Mouse (Mus musculus): ENCODE measurements around the gene Vnn1. TPM values are rescaled to one million over a fixed set of nuclear protein-coding genes. Genes with fewer than 3 reads are reported as not detected.

Gene Vnn1
- polyA plus RNA-seq (2015; fragmentation: Nextera tagmentation; extraction: Ambion mirVana), result 0.09 and 0.21 TPM in 2 replicates

GRCm38 (mm10) chr10:23894601-23895349 lies at the start of gene Vnn1:
TSS of gene Vnn1 (plus strand) at chr10:23894688.
- ATAC-seq (ENCODE audit: low FRiP score), result no peak
- Histone ChIP-seq H3K27ac (no peak within 1 kb of the TSS), H3K4me2 (peak within 1 kb of the TSS; percentile 40), H3K4me1 (replicated peaks) (0 out of 2 replicates have a peak, but pooled peaks cover 3% of the 10 kb centered on the region), H3K36me3 (no peaks in the 10 kb centered on the region), H3K9me3 (no peaks in the 10 kb centered on the region), H3K27me3 (no peaks in the 10 kb centered on the region), H3K9ac (no peak within 1 kb of the TSS), H3K4me3 (no peak within 1 kb of the TSS)
- 41% methylated on average over 21 of the region's 21 CpGs for whole genome bisulfite sequencing

- Histone ChIP-seq H3K27ac (no peak within 1 kb of the TSS), H3K4me1 (replicated peaks) (no peaks in the 10 kb centered on the region), H3K36me3 (no peaks in the 10 kb centered on the region), H3K4me2 (no peak within 1 kb of the TSS), H3K27me3 (no peaks in the 10 kb centered on the region), H3K4me3 (no peak within 1 kb of the TSS), H3K9me3 (no peaks in the 10 kb centered on the region), H3K9ac (no peak within 1 kb of the TSS)
- no peak for ATAC-seq (ENCODE audit: low FRiP score)
- WGBS, result 83% methylated on average over 4 of the region's 4 CpGs
These were observed 43.1 kb upstream of the Vnn1 start, which contains the start of gene Vnn3 for GRCm38 (mm10) chr10:23851228-23851912. TSS of gene Vnn3 (plus strand) at chr10:23851462.

GRCm38 (mm10) chr10:23852096-23852495 lies 42.4 kb upstream of the Vnn1 start:
- Histone ChIP-seq H3K4me2 (no peak overlapping the region), H3K27ac (no peak overlapping the region), H3K9ac (no peak overlapping the region), H3K4me1 (replicated peaks) (no peaks in the 10 kb centered on the region), H3K4me3 (no peak overlapping the region), H3K36me3 (no peaks in the 10 kb centered on the region), H3K27me3 (no peaks in the 10 kb centered on the region), H3K9me3 (no peaks in the 10 kb centered on the region)
- no peak for ATAC-seq (ENCODE audit: low FRiP score)
- WGBS, result 91% methylated on average over 2 of the region's 2 CpGs

- no peaks in the 10 kb centered on the region for H3K36me3 ChIP-seq
- H3K4me2 ChIP-seq, result no peak overlapping the region
- no peak for ATAC-seq (ENCODE audit: low FRiP score)
- no peaks in the 10 kb centered on the region for H3K27me3 ChIP-seq
- H3K4me1 ChIP-seq (replicated peaks), result no peaks in the 10 kb centered on the region
- WGBS, result 82% methylated on average over 9 of the region's 9 CpGs
- no peak overlapping the region for H3K4me3 ChIP-seq
- no peak overlapping the region for H3K27ac ChIP-seq
- no peaks in the 10 kb centered on the region for H3K9me3 ChIP-seq
- no peak overlapping the region for H3K9ac ChIP-seq
These were observed 29.9 kb upstream of the Vnn1 start for GRCm38 (mm10) chr10:23864362-23865312.

GRCm38 (mm10) chr10:23880695-23881094 lies 13.8 kb upstream of the Vnn1 start:
- H3K27me3 ChIP-seq, result no peaks in the 10 kb centered on the region
- no peak overlapping the region for H3K4me3 ChIP-seq
- no peak overlapping the region for H3K27ac ChIP-seq
- H3K4me1 ChIP-seq (replicated peaks), result no peaks in the 10 kb centered on the region
- H3K36me3 ChIP-seq, result no peaks in the 10 kb centered on the region
- no peak for ATAC-seq (ENCODE audit: low FRiP score)
- no peak overlapping the region for H3K4me2 ChIP-seq
- H3K9me3 ChIP-seq, result no peaks in the 10 kb centered on the region
- WGBS, result 89% methylated on average over 6 of the region's 6 CpGs
- H3K9ac ChIP-seq, result no peak overlapping the region

- WGBS, result 82% methylated on average over 1 of the region's 1 CpGs
- no peaks in the 10 kb centered on the region for H3K9me3 ChIP-seq
- no peaks in the 10 kb centered on the region for H3K4me1 ChIP-seq (replicated peaks)
- H3K4me3 ChIP-seq, result no peak overlapping the region
- no peaks in the 10 kb centered on the region for H3K27me3 ChIP-seq
- H3K27ac ChIP-seq, result no peak overlapping the region
- no peak for ATAC-seq (ENCODE audit: low FRiP score)
- H3K9ac ChIP-seq, result no peak overlapping the region
- no peak overlapping the region for H3K4me2 ChIP-seq
- no peaks in the 10 kb centered on the region for H3K36me3 ChIP-seq
These were observed 9.6 kb upstream of the Vnn1 start for GRCm38 (mm10) chr10:23884910-23885309.

- Histone ChIP-seq H3K27ac (no peak overlapping the region), H3K4me3 (no peak overlapping the region), H3K36me3 (no peaks in the 10 kb centered on the region), H3K4me1 (replicated peaks) (no peaks in the 10 kb centered on the region), H3K4me2 (no peak overlapping the region), H3K27me3 (no peaks in the 10 kb centered on the region), H3K9me3 (no peaks in the 10 kb centered on the region), H3K9ac (no peak overlapping the region)
- ATAC-seq (ENCODE audit: low FRiP score), result no peak
- 83% methylated on average over 3 of the region's 3 CpGs for WGBS
These were observed 8.4 kb upstream of the Vnn1 start for GRCm38 (mm10) chr10:23886060-23886459.

- 89% methylated on average over 1 of the region's 1 CpGs for WGBS
- no peaks in the 10 kb centered on the region for H3K9me3 ChIP-seq
- 0 out of 2 replicates have a peak, but pooled peaks cover 3% of the 10 kb centered on the region for H3K4me1 ChIP-seq (replicated peaks)
- no peaks in the 10 kb centered on the region for H3K36me3 ChIP-seq
- H3K4me3 ChIP-seq, result no peak overlapping the region
- no peaks in the 10 kb centered on the region for H3K27me3 ChIP-seq
- no peak overlapping the region for H3K4me2 ChIP-seq
- no peak for ATAC-seq (ENCODE audit: low FRiP score)
- H3K27ac ChIP-seq, result no peak overlapping the region
- H3K9ac ChIP-seq, result no peak overlapping the region
These were observed 1.5 kb upstream of the Vnn1 start for GRCm38 (mm10) chr10:23892987-23893386.

GRCm38 (mm10) chr10:23895376-23895775 lies 888 bp downstream of the Vnn1 start:
- H3K4me2 ChIP-seq, result no peak overlapping the region
- H3K27ac ChIP-seq, result no peak overlapping the region
- no peaks in the 10 kb centered on the region for H3K27me3 ChIP-seq
- no peaks in the 10 kb centered on the region for H3K9me3 ChIP-seq
- 0 out of 2 replicates have a peak, but pooled peaks cover 3% of the 10 kb centered on the region for H3K4me1 ChIP-seq (replicated peaks)
- H3K4me3 ChIP-seq, result no peak overlapping the region
- H3K36me3 ChIP-seq, result no peaks in the 10 kb centered on the region
- 78% methylated on average over 7 of the region's 7 CpGs for WGBS
- ATAC-seq (ENCODE audit: low FRiP score), result no peak
- H3K9ac ChIP-seq, result no peak overlapping the region

GRCm38 (mm10) chr10:23901119-23901518 lies 6.6 kb downstream of the Vnn1 start:
- Histone ChIP-seq H3K27ac (no peak overlapping the region), H3K9me3 (no peaks in the 10 kb centered on the region), H3K4me2 (no peak overlapping the region), H3K36me3 (no peaks in the 10 kb centered on the region), H3K27me3 (no peaks in the 10 kb centered on the region), H3K4me3 (no peak overlapping the region), H3K4me1 (replicated peaks) (no peaks in the 10 kb centered on the region), H3K9ac (no peak overlapping the region)
- no peak for ATAC-seq (ENCODE audit: low FRiP score)
- 46% methylated on average over 3 of the region's 3 CpGs for WGBS

GRCm38 (mm10) chr10:23905661-23906060 lies 11.2 kb downstream of the Vnn1 start:
- 100% methylated on average over 1 of the region's 1 CpGs for WGBS
- Histone ChIP-seq H3K36me3 (no peaks in the 10 kb centered on the region), H3K27ac (no peak overlapping the region), H3K9ac (no peak overlapping the region), H3K9me3 (no peaks in the 10 kb centered on the region), H3K4me1 (replicated peaks) (no peaks in the 10 kb centered on the region), H3K4me3 (no peak overlapping the region), H3K27me3 (no peaks in the 10 kb centered on the region), H3K4me2 (no peak overlapping the region)
- no peak for ATAC-seq (ENCODE audit: low FRiP score)

- no peak within 1 kb of the TSS for H3K9ac ChIP-seq
- H3K4me2 ChIP-seq, result no peak within 1 kb of the TSS
- no peaks in the 10 kb centered on the region for H3K36me3 ChIP-seq
- WGBS, result 90% methylated on average over 4 of the region's 4 CpGs
- ATAC-seq (ENCODE audit: low FRiP score), result no peak
- no peaks in the 10 kb centered on the region for H3K4me1 ChIP-seq (replicated peaks)
- no peak within 1 kb of the TSS for H3K4me3 ChIP-seq
- no peaks in the 10 kb centered on the region for H3K27me3 ChIP-seq
- H3K27ac ChIP-seq, result no peak within 1 kb of the TSS
- H3K9me3 ChIP-seq, result no peaks in the 10 kb centered on the region
These were observed 25.6 kb downstream of the Vnn1 start, which contains the start of gene Taar1 for GRCm38 (mm10) chr10:23920056-23920455. TSS of gene Taar1 (plus strand) at chr10:23920356.
